Mouse (Mus musculus) CH12.LX (cell line): Measurements from ENCODE around the gene Ankib1.

Experiments used
- CTCF ChIP-seq, 2 experiments: IDR thresholded peaks in 1 of 2; conservative IDR thresholded peaks in 1 of 2; 2 replicates each; pipeline ENCODE4 v1.5.1; 2011 to 2012; ENCODE audit warnings: low read depth in 2 of 2, low read length in 2 of 2, improper control_type of control experiment in 1 of 2, inconsistent platforms in 1 of 2, mild to moderate bottlenecking in 1 of 2, moderate library complexity in 1 of 2
- E2F4 ChIP-seq: IDR thresholded peaks from 2 replicates; pipeline ENCODE4 v1.6.1; 2011; ENCODE audit warnings: low read depth, low read length, improper control_type of control experiment; ENCODE audit not compliant: insufficient replicate concordance
- ETS1 ChIP-seq: conservative IDR thresholded peaks from 2 replicates; pipeline ENCODE4 v1.6.1; 2012; ENCODE audit warnings: low read depth, mild to moderate bottlenecking, inconsistent platforms, low read length, improper control_type of control experiment, moderate library complexity
- IRF4 ChIP-seq: IDR thresholded peaks from 2 replicates; pipeline ENCODE4 v1.6.1; 2014; ENCODE audit warnings: low read depth, mild to moderate bottlenecking, inconsistent platforms, low read length, improper control_type of control experiment
- MAX ChIP-seq: IDR thresholded peaks from 2 replicates; pipeline ENCODE4 v1.6.1; 2011; ENCODE audit warnings: low read length, improper control_type of control experiment
- POLR2A ChIP-seq: IDR thresholded peaks from 2 replicates; pipeline ENCODE4 v1.6.1; 2011; ENCODE audit warnings: low read depth, mild to moderate bottlenecking, improper control_type of control experiment, low read length
- SMC3 ChIP-seq: IDR thresholded peaks from 2 replicates; pipeline ENCODE4 v1.6.1; 2011; ENCODE audit warnings: low read depth, low read length, improper control_type of control experiment
- TCF12 ChIP-seq: IDR thresholded peaks from 2 replicates; pipeline ENCODE4 v1.6.1; 2014; ENCODE audit warnings: low read depth, mild to moderate bottlenecking, inconsistent platforms, low read length, improper control_type of control experiment
- USF1 ChIP-seq: IDR thresholded peaks from 2 replicates; pipeline ENCODE4 v1.6.1; 2014; ENCODE audit warnings: low read depth, mild to moderate bottlenecking, inconsistent platforms, low read length, improper control_type of control experiment
- USF2 ChIP-seq: conservative IDR thresholded peaks from 2 replicates; pipeline ENCODE4 v1.6.1; 2011; ENCODE audit warnings: low read depth, low read length, improper control_type of control experiment

DNA sequence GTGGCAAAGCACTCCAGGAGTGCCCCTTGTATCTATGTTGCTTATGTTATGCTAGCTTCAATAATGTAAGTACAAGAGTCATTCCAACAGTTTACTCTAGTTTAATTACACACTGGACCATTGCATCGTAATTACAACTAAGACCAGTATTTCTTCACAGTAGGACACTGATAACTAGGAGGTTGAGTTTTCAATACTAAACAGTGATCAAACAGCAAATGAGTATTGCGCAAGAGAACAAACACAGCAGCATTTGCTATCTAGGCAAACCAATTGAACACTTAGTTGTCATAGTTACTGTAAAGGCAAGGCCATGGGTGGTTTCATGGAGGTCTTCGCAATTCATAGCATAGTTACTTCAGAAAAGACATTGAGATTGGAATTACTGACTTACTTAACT lies 111.4 kb downstream of the Ankib1 start:
- TF ChIP-seq USF1 (no peak), POLR2A (no peak), USF2 (no peak), E2F4 (no peak), CTCF (conservative IDR thresholded peaks at IDR 0.05 in 1 of 2, IDR thresholded peaks at IDR 0.05 in 1 of 2; ENCODE audit: low read depth in 2 of 2, low read length in 2 of 2) (no peak), ETS1 (no peak), IRF4 (no peak), TCF12 (no peak), MAX (no peak), SMC3 (no peak)
